Mouse (Mus musculus): ENCODE data around the gene Igsf1. TPM values are rescaled to one million over a fixed set of nuclear protein-coding genes. Genes with fewer than 3 reads are reported as not detected.

Igsf1 gene
- total RNA-seq (2021): 1 to 10 TPM; 2.4 to 4.1 TPM
- long read RNA-seq, experiment 1, partial matches to known transcripts: 1 of 3 reads
- long read RNA-seq, experiment 1, other reads (novel, unspliced or antisense): 2 of 3 reads
- long read RNA-seq, experiment 2, partial matches to known transcripts: 3 of 5 reads
- long read RNA-seq, experiment 2, other reads (novel, unspliced or antisense): 2 of 5 reads

- H3K27ac ChIP-seq: no peak within 1 kb of the TSS
- DNase-seq (ENCODE audit: extremely low spot score in 1 of 2, low spot score in 2 of 2): peak; percentile 10 to 12
- intact Hi-C loops (cut with DNase I): no loop called here
Measured at GRCm38 (mm10) chrX:49797213-49798019, at the start of gene Igsf1. Gene Igsf1, minus strand, starts transcription at chrX:49797749.

GRCm38 (mm10) chrX:49770828-49771227 lies 26.7 kb downstream of the Igsf1 start:
- TF ChIP-seq CTCF (IDR thresholded peaks at IDR 0.05): peak; percentile 13
- DNase-seq (ENCODE audit: extremely low spot score in 1 of 2, low spot score in 2 of 2): no peak
- intact Hi-C loops (cut with DNase I): no loop called here
- no peak overlapping the region for H3K27ac ChIP-seq
- no peak overlapping the region for H3K4me3 ChIP-seq

More at GRCm38 (mm10) chrX:49797213-49798019, at the start of gene Igsf1:
- H3K4me3 ChIP-seq: peak within 1 kb of the TSS; percentile 33
- no peak for TF ChIP-seq CTCF (IDR thresholded peaks at IDR 0.05)

GRCm38 (mm10) chrX:49745192-49745591 lies 52.4 kb downstream of the Igsf1 start:
- no peak for TF ChIP-seq CTCF (IDR thresholded peaks at IDR 0.05)
- no peak for DNase-seq (ENCODE audit: extremely low spot score in 1 of 2, low spot score in 2 of 2)
- no peak overlapping the region for H3K4me3 ChIP-seq
- H3K27ac ChIP-seq: no peak overlapping the region
- intact Hi-C loops (cut with DNase I): no loop called here

GRCm38 (mm10) chrX:49734959-49735358 lies 62.6 kb downstream of the Igsf1 start, which contains the start of gene Olfr1321:
Gene Olfr1321, minus strand, starts transcription at chrX:49735059.
- no peak for TF ChIP-seq CTCF (IDR thresholded peaks at IDR 0.05)
- no peak within 1 kb of the TSS for H3K27ac ChIP-seq
- no peak within 1 kb of the TSS for H3K4me3 ChIP-seq
- intact Hi-C loops (cut with DNase I): no loop called here
- no peak for DNase-seq (ENCODE audit: extremely low spot score in 1 of 2, low spot score in 2 of 2)

Other genes with a start within 250 kb of the Igsf1 start
- gene Olfr1320, start 125.4 kb downstream of the Igsf1 start, total RNA-seq (2021): not detected
- gene Olfr1321, start 62.7 kb downstream of the Igsf1 start, total RNA-seq (2021): not detected
- not detected for gene Olfr1322, start 93.7 kb upstream of the Igsf1 start, total RNA-seq (2021)
- not detected for gene Olfr1323, start 221.6 kb upstream of the Igsf1 start, total RNA-seq (2021)